11 mouse cellular contexts compared by ENCODE assay signal in genomic region chr6:118574351-118574750, GRCm38 (mm10). TPM values are rescaled to one million over a fixed set of nuclear protein-coding genes. Genes with fewer than 3 reads are reported as not detected.
DNase-seq lines count a peak whose midpoint lies in the region; ATAC-seq and TF ChIP-seq lines count a peak whose summit lies in the region.
"Had no signal": no experiment of that assay in that cellular context is flagged by ENCODE, and none has a peak within 500 bp of the region (broad histone marks: within the 10 kb centered on the region; RNA-seq: fewer than 3 reads in every experiment).

No protein-coding gene starts in this region.

- H3K4me3 ChIP-seq in intestine, embryonic 15.5 days (replicated peaks), result no peak overlapping the region
- no peak overlapping the region for H3K4me3 ChIP-seq in intestine, embryonic 16.5 days (ENCODE audit: low read length)
- H3K4me3 ChIP-seq in hindbrain, embryonic 14.5 days (replicated peaks; ENCODE audit: low read length), result no peak overlapping the region
- H3K4me3 ChIP-seq in limb, embryonic 12.5 days (replicated peaks), result no peak overlapping the region
- no peak overlapping the region for H3K4me3 ChIP-seq in left cerebral cortex, adult 2 months
- no peak overlapping the region for H3K4me3 ChIP-seq in cerebellum, adult 2 months (replicated peaks; ENCODE audit: insufficient read depth, low read depth, low read length)
- H3K4me3 ChIP-seq in layer of hippocampus, adult 2 months, result no peak overlapping the region
- H3K4me3 ChIP-seq: neural tube, embryonic 12.5 days had no signal

- peak; percentile 36 for DNase-seq in NIH3T3 (ENCODE audit: low read depth)
- peak; percentile 44 for DNase-seq in hindbrain, embryonic 14.5 days (ENCODE audit: low spot score)
- DNase-seq in left cerebral cortex, adult 2 months (ENCODE audit: extremely low spot score in 1 of 2, low spot score in 2 of 2), result no peak
- no peak for DNase-seq in cerebellum, adult 2 months
- no peak for DNase-seq in layer of hippocampus, adult 2 months (ENCODE audit: low spot score in 2 of 2)

- no peaks in the 10 kb centered on the region for H3K36me3 ChIP-seq in intestine, embryonic 15.5 days
- H3K36me3 ChIP-seq in intestine, embryonic 16.5 days (ENCODE audit: control insufficient read depth, insufficient read depth, low read length), result no peaks in the 10 kb centered on the region
- no peaks in the 10 kb centered on the region for H3K36me3 ChIP-seq in hindbrain, embryonic 14.5 days (replicated peaks; ENCODE audit: control insufficient read depth, insufficient read depth)
- no peaks in the 10 kb centered on the region for H3K36me3 ChIP-seq in limb, embryonic 12.5 days
- H3K36me3 ChIP-seq: neural tube, embryonic 12.5 days had no signal

- WGBS in intestine, embryonic 15.5 days, result 79% methylated on average over 6 of the region's 6 CpGs
- 74% methylated on average over 6 of the region's 6 CpGs for WGBS in intestine, embryonic 16.5 days
- WGBS in hindbrain, embryonic 14.5 days, result 63% methylated on average over 6 of the region's 6 CpGs
- 56% methylated on average over 6 of the region's 6 CpGs for WGBS in limb, embryonic 12.5 days
- WGBS in cerebellum, adult 2 months, result 87% methylated on average over 6 of the region's 6 CpGs

- no peaks in the 10 kb centered on the region for H3K27me3 ChIP-seq in intestine, embryonic 15.5 days (replicated peaks)
- H3K27me3 ChIP-seq in intestine, embryonic 16.5 days (replicated peaks; ENCODE audit: control insufficient read depth, insufficient read depth, low read length), result no peaks in the 10 kb centered on the region
- no peaks in the 10 kb centered on the region for H3K27me3 ChIP-seq in hindbrain, embryonic 14.5 days (ENCODE audit: control insufficient read depth, insufficient read depth, low read length)
- H3K27me3 ChIP-seq in limb, embryonic 12.5 days, result no peaks in the 10 kb centered on the region
- no peaks in the 10 kb centered on the region for H3K27me3 ChIP-seq in cerebellum, adult 2 months (ENCODE audit: control insufficient read depth, insufficient read depth, low read length)
- H3K27me3 ChIP-seq: neural tube, embryonic 12.5 days had no signal

- no peak overlapping the region for H3K9ac ChIP-seq in intestine, embryonic 15.5 days
- no peak overlapping the region for H3K9ac ChIP-seq in intestine, embryonic 16.5 days (ENCODE audit: low read depth, low read length)
- H3K9ac ChIP-seq in hindbrain, embryonic 14.5 days, result no peak overlapping the region
- H3K9ac ChIP-seq in limb, embryonic 12.5 days (replicated peaks), result no peak overlapping the region
- H3K9ac ChIP-seq: neural tube, embryonic 12.5 days had no signal

- H3K27ac ChIP-seq in intestine, embryonic 15.5 days, result no peak overlapping the region
- H3K27ac ChIP-seq in intestine, embryonic 16.5 days (ENCODE audit: low read length), result no peak overlapping the region
- no peak overlapping the region for H3K27ac ChIP-seq in hindbrain, embryonic 14.5 days
- peak overlapping the region; percentile 42; the same call in 1 of the 2 replicates for H3K27ac ChIP-seq in limb, embryonic 12.5 days
- H3K27ac ChIP-seq in left cerebral cortex, adult 2 months, result no peak overlapping the region
- H3K27ac ChIP-seq in cerebellum, adult 2 months (ENCODE audit: insufficient read depth, low read length), result no peak overlapping the region
- no peak overlapping the region for H3K27ac ChIP-seq in layer of hippocampus, adult 2 months
- H3K27ac ChIP-seq: macrophage; neural tube, embryonic 12.5 days had no signal

- H3K4me1 ChIP-seq in intestine, embryonic 15.5 days (replicated peaks), result no peaks in the 10 kb centered on the region
- no peaks in the 10 kb centered on the region for H3K4me1 ChIP-seq in intestine, embryonic 16.5 days (ENCODE audit: control insufficient read depth, insufficient read depth, low read length)
- H3K4me1 ChIP-seq in hindbrain, embryonic 14.5 days (replicated peaks; ENCODE audit: control insufficient read depth, insufficient read depth, low read length), result no peaks in the 10 kb centered on the region
- H3K4me1 ChIP-seq in limb, embryonic 12.5 days (replicated peaks), result peaks cover 6% of the 10 kb centered on the region
- no peaks in the 10 kb centered on the region for H3K4me1 ChIP-seq in cerebellum, adult 2 months (ENCODE audit: control insufficient read depth, insufficient read depth, low read length)
- H3K4me1 ChIP-seq: neural tube, embryonic 12.5 days had no signal

- intact Hi-C loops in left cerebral cortex, adult 2 months (cut with DNase I), result no loop called here

- H3K9me3 ChIP-seq in intestine, embryonic 15.5 days, result no peaks in the 10 kb centered on the region; the same call in 1 of the 2 replicates
- no peaks in the 10 kb centered on the region for H3K9me3 ChIP-seq in intestine, embryonic 16.5 days (ENCODE audit: control insufficient read depth, low read length)
- no peaks in the 10 kb centered on the region for H3K9me3 ChIP-seq in hindbrain, embryonic 14.5 days (ENCODE audit: control insufficient read depth, low read length)
- H3K9me3 ChIP-seq in limb, embryonic 12.5 days, result peaks cover 8% of the 10 kb centered on the region; the same call in 1 of the 2 replicates
- H3K9me3 ChIP-seq: neural tube, embryonic 12.5 days had no signal

- no peak for TF ChIP-seq POLR2A in cerebellum, adult 2 months (IDR thresholded peaks at IDR 0.05; ENCODE audit: borderline replicate concordance, insufficient read depth, low read length)

- no peak overlapping the region for H3K4me2 ChIP-seq in intestine, embryonic 15.5 days (replicated peaks)
- no peak overlapping the region for H3K4me2 ChIP-seq in intestine, embryonic 16.5 days (ENCODE audit: low read depth, low read length)
- no peak overlapping the region for H3K4me2 ChIP-seq in hindbrain, embryonic 14.5 days (replicated peaks)
- H3K4me2 ChIP-seq in limb, embryonic 12.5 days, result no peak overlapping the region
- H3K4me2 ChIP-seq: neural tube, embryonic 12.5 days had no signal

- TF ChIP-seq CTCF in left cerebral cortex, adult 2 months (IDR thresholded peaks at IDR 0.05), result no peak
- no peak for TF ChIP-seq CTCF in cerebellum, adult 2 months (IDR thresholded peaks at IDR 0.05; ENCODE audit: borderline replicate concordance, insufficient read depth, low read depth, low read length)
- TF ChIP-seq CTCF in layer of hippocampus, adult 2 months (conservative IDR thresholded peaks at IDR 0.05), result no peak

- ATAC-seq in intestine, embryonic 15.5 days, result peak; percentile 31; the same call in 1 of the 2 replicates
- no peak for ATAC-seq in intestine, embryonic 16.5 days
- ATAC-seq in hindbrain, embryonic 14.5 days (ENCODE audit: low FRiP score), result peak; percentile 48; the same call in 1 of the 2 replicates
- ATAC-seq in limb, embryonic 12.5 days (ENCODE audit: insufficient number of reproducible peaks, insufficient read depth, low FRiP score, low TSS enrichment, low read depth), result no peak
- ATAC-seq: inflammation-experienced regulatory T-cells, adult 6 months had no signal

RNA-seq across cellular contexts. Expression of gene Ankrd26, which starts 12.3 kb away (rescaled TPM):
- 10.5 and 11.2 TPM in 2 replicates for polyA plus RNA-seq in intestine, embryonic 15.5 days (2015; fragmentation: Nextera tagmentation; extraction: Ambion mirVana)
- 8.2 and 8.6 TPM in 2 replicates for polyA plus RNA-seq in intestine, embryonic 16.5 days (2015; fragmentation: Nextera tagmentation; extraction: Ambion mirVana)
- 15.0 and 17.4 TPM in 2 replicates for polyA plus RNA-seq in hindbrain, embryonic 14.5 days (2014; fragmentation: Nextera tagmentation; extraction: Ambion mirVana)
- 16.1 and 20.5 TPM in 2 replicates for polyA plus RNA-seq in limb, embryonic 12.5 days (2016; fragmentation: Nextera tagmentation; extraction: Ambion mirVana)
- 10 to 100 TPM; 11.8 to 12.8 TPM for total RNA-seq in left cerebral cortex, adult 2 months (2021)
- polyA plus RNA-seq in cerebellum, adult 2 months (2012; rRNA removed), result 8.8 and 10.0 TPM in 2 replicates
- total RNA-seq in layer of hippocampus, adult 2 months (2021), result 1 to 10 TPM; 8.2 to 9.5 TPM

Comparison
In these comparisons a context has a peak if more than half of its experiments do, and no peak if none do; other contexts are left out.
1. ATAC-seq: peak in intestine, embryonic 15.5 days (single experiment) and hindbrain, embryonic 14.5 days (single experiment); none in intestine, embryonic 16.5 days (single experiment) and limb, embryonic 12.5 days (single experiment).
2. DNase-seq: peak in NIH3T3 (single experiment) and hindbrain, embryonic 14.5 days (single experiment); none in left cerebral cortex, adult 2 months (0 of 2), cerebellum, adult 2 months (0 of 2) and layer of hippocampus, adult 2 months (0 of 2).